Mouse (Mus musculus) NIH3T3 (cell line): Measurements from ENCODE around the gene Lrrc28.
A peak's percentile ranks its signal among the peaks of the same experiment; 100 is the strongest.

Source experiments
- DNase-seq: peaks from one replicate; pipeline ENCODE4 v3.0.0-alpha.2; 2012; ENCODE audit warnings: low read depth

The Lrrc28 gene

DNA sequence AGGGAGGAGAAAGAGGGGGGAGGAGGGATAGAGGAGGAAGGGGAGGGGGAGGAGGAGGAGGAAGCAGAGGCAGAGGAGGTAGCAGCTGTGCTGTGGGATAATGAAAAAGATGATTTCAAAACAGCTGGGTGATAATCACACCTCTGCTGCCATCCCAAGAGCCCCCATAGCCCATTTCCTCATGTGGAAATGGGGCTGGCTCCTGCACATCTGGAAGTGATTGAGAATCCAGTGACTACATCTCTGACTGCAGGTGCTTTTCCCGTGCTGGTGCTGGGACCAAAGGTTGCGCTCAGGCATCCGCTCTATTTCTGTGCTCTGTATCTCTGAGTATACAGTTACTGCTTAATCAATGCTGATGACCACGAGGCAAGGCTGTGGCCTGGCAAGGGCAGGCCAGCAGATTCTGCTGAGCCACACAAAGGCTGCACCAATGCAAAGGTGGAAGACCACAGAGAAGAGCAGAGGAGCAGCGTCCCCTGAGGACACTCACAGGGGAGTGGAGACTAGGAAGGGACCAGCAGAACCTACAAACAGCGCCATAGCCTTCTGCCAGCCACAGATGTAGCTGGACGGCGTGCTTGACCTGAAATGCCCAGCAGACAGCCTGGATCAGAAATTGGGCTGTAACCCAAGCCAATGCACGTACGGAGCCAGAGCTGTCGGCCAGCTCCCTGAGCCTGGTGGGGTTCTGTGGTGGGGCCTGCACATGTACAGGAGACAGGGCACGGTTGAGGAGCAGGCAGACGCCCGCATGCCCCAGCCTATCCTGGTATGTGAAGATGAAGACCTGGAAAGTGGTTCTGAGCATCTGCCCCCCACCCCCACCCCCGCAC is 157.9 kb downstream of the Lrrc28 start:
- DNase-seq: no peak

DNA sequence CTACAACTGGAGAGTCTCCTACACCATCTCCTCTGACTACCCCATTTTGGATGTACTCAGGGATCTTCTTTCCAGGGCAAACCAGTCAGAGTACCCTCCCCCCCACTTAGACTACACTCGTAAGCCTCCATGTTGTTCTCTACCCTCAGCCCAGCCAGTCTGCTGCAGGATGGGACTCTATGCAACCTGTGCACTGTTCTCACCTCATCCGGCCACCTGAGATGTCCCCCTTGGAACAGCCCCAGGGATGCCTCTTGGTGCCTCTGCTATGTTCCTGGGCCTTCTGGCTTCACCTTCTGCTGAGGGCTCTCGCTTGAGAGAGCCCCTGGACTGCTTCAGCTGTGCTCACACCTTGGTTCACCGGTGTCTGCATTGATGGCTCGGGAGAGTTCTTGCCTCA is 158.7 kb downstream of the Lrrc28 start:
- DNase-seq: no peak

DNA sequence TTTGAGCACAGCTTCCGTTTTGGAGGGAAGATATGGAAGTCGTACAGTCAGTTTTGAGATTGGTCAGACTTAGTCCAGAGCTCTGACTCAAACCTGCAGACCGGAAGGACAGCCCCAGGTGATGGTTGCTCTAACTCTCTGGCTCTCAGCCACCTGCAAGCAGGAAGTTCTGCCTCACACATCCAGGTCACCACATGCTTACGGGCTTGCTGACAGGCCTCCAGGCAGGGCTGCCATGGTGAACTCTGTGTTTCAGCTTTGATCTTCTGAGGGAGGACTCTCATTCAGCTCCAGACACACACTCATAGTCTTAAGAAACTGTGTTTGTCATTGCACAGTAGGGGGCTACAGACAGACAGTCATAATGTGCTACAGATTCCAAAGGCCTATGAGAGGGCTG is 161.4 kb downstream of the Lrrc28 start:
- DNase-seq: no peak

DNA sequence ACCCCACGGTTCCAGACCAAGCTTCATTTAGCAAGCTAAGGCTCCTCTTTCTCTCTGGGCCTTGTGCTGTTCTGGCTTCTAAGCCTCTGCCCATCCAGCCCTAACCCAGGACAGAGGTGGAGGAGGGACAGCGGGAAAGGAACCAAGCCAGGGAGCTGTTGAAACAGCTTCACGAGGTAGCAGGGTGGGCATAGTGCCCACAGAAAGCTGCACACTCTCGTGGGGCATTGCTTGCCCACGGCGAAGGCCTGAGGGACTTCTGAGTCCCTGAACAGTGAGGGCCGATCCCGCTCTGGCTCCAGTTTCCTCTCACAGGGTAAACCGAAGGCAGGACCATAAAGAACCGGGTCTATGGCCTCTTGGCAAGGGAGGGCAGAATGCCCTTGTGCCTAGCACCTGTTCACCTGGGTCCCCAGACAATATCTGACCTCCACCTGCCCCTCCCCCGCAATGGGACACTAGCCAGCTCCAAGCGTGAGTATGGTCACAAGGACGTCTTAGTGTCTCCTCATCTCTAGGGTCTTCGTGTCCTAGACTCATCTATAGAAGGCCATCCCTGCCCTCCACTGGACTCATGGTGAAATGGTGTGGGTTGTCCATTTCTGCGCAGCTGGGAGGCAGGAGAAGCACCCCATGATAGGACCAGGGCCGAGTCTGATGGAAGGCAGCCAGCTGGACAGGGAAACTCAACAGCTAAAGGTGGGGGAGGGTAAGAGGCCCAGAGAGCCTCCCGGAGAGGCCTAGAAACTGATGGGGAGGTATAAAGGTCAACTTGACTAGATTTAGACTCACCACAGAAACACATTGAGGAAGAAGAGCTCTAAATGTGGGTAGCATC is 165.3 kb downstream of the Lrrc28 start:
- peak; percentile 29 for DNase-seq

DNA sequence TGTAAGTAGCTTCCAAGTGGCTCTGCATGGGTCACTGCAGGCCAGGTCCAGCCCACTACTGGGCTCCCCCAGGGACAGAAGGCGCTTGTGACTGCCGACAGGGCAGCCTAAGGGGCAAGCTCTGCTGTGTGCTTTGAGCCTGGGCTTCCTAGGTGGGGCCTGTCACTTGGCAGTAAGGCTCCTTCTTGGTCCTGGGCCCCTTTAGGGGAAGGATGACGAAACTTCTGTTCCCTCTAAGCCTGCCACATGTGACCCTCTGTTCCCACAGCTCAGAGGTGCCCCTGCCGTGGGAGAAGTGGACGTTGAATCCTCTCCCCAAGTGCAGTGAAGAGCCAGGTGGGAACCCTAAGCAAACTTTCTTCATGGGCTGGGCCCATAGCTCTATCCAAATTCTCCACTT is 165.9 kb downstream of the Lrrc28 start:
- DNase-seq: no peak

DNA sequence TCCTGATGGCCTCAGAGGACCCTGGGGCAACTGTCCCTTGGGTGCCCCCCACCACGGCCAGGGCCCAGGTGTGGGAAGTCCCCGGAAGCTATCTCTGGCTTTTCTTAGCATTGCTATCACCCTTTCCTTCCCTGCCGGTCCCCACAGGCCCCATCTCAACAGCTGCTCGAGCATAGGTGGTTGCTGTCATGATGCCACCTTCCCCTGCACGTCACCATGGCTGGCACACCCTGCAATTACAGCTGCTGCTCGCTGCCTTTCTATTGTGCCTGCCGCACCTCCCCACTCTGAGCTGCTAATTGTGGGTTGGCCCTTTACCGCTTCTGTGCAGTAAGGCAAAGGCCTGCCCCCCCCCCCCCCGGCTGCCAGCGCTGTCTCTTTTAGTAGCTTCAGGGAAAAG is 167.1 kb downstream of the Lrrc28 start:
- DNase-seq: no peak

DNA sequence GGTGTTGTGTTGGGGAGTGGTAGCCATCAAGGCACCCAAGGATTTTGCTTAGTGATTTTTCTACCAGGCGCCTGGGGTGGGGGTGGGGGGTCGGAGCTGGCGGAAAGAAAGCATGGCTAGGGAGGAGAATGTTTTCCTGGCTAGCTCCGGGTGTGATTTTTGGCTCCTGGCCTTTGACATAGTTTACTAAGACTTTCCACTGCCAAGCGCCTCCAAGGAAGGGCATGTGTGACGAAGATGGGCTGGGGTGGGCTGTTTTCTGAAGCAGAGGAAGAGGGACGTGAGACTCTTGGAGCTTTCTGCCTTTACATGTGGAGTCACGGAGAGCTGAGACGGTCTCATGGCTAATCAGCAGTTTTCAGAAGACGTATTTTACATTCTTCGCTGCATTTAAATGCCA is 173.8 kb downstream of the Lrrc28 start:
- peak; percentile 53 for DNase-seq

DNA sequence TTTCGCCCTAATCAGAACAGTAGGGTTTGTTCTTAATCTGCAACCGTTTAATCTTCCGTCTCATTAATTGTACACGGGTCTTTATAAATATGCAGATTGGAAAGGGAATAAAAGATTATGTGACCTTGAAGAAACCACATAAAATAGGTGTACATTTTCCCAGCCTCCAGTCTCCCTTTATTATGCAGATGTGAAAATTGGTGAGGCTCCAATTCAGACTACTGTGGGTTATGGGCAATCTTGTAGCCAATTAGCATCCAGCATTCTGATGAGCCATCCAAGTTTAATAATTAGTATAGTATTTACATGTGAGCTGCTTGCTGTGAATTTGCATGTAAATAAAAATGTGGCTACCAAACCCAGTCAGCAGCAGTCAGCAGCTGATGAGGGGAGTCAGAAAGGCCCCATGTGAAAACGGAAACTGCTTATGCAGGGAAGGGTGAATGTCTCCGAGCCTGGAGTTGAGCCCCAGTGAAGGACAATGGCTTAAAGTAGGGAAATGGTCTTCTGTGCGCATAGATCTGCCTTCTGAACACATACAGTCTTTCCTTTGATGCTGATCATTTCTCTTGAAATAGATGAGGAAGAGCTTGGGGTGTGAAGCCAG is 176.2 kb downstream of the Lrrc28 start:
- DNase-seq: no peak

DNA sequence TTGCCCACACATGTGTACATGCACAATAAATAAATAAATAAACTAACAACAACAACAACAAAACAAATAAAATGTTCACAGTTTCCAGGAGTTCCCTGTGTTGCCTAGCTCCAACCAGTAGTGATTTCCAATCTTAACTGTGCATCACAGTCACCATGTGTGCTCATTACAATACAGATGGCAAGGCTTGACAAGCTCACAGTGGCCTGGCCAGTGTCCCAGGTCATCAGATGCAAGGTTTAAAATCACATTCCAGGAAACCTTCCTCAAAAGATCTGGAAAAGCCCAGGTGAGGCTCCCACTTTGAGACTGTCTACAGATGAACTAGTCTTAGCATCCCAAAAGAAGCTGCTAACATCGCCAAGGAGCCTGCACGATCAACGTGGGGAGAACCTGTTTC is 176.9 kb downstream of the Lrrc28 start:
- no peak for DNase-seq

DNA sequence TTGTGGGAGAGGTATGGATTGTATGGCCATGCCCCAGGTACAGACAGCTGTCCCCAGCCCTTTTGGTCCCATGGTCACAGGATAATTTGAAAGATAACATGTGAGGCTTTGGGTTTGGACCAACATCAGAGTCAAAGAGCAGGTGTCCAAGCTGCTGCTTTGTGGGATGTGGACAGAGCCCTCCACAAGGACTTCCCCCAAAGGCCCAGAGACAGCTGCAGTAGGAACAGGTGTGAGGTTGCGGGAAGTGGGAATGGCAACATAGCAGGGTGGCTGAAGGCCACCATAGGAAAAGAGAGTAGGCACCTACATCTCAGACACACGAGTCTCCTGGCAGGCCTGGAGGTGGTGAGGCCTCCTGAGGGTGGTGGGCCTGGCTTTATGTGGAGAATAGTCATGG is 178.7 kb downstream of the Lrrc28 start:
- DNase-seq: no peak

DNA sequence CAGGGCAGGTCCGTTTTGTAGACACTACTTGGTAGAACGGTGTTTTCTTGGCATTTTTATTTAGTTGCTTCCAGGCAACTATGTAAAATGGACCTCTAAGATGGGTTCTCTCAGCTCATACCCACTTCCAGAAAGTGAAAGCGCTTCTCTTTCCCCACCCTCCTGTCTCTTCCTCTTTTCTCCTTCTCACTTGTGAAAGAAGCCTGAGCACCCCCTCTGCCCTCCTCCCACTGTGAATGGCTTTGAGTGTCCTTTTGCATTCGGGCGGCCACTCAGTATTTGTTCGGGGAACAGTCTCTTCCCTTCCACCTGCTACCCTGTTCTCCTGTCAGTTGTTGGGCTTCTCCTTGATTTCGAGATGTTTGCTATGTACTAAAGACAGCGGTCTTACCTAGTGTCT is 180.4 kb downstream of the Lrrc28 start:
- no peak for DNase-seq

DNA sequence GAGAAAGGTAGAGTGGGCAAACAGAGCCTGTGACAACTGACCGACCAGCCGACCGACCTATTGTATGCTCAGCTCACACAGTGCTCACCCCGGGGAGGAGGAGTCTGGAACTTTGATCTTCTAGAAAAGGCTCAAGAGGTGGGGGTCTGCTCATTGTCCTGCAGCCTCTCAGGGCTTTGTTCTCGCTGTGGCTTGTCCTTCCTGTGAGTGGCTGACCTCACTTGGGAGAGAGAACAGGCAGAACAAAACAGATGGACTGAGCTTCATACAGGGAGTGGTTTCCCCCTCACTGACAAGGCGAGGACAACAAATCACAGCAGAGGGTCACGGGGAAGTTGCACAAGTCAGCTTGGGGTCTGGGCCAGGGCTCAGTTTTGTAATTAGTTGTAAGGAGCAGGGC is 181.5 kb downstream of the Lrrc28 start:
- no peak for DNase-seq
